Mouse (Mus musculus): ENCODE results near the gene Fam83d.

Gene Fam83d

DNA sequence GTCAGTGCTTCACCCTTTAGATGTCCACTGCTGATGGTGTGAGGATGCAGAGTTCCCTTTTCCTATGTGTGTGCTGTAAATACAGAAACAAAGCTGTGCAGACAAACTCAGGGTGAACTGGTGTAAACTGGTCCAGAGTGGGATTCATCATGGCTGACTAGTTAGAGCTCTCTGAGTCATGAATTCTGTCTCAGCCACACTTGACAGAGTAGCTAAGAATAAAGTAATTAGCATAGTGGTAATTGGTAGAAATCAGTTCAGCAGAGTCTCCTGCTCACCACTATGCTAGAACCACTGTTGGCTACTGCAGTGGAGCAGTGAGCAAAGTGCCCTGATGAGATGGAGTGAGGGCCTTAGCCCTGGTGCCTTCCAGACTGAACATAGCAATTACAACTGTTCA is 47.8 kb downstream of the Fam83d start:
- no peak for DNase-seq (ENCODE audit: low read depth, low spot score)

- DNase-seq (ENCODE audit: low read depth, low spot score): no peak
These were observed 48.3 kb downstream of the Fam83d start for GRCm38 (mm10) chr2:158816239-158816638.

- no peak for DNase-seq (ENCODE audit: low read depth, low spot score)
These were observed 49.8 kb downstream of the Fam83d start for GRCm38 (mm10) chr2:158817708-158818107.

DNA sequence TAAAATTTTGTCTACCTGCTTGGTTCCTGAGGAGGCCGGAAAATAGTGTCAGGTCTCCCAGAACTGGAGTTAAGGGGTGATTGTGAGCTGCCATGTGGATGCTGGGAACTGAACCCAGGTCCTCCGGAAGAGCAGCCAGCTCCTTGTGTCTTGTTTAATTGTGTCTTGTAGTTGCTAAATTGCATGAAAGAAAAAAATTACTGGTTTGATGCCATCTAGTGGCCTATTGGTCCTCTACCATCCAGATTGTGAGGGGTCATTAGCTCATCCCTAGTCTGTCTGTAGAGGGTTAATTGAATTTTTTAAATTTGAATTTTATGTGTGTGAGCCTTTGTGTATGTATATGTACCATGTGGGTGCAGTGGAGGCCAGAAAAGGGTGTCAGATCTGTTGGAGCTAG is 60.2 kb downstream of the Fam83d start:
- DNase-seq (ENCODE audit: low read depth, low spot score): peak; percentile 12

DNA sequence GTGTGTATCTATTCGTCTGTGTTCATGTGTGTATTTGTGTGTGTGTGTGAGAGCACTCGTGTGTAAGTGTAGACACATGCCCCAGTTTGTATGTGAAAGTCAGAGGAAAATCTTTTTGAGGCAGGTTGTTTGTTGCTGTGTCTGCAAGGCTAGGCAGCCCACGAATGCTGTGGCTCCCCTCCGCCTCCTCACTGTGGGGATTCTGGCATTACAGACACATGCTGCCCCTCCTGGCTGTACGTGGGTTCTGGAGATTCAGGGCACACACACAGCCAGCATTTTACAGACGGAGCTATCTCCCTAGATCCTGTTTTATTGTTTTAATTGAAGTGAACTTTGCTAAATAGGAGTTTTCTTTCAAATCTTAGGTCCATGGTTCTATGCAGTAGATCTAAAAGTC is 61.9 kb downstream of the Fam83d start:
- DNase-seq (ENCODE audit: low read depth, low spot score): no peak

DNA sequence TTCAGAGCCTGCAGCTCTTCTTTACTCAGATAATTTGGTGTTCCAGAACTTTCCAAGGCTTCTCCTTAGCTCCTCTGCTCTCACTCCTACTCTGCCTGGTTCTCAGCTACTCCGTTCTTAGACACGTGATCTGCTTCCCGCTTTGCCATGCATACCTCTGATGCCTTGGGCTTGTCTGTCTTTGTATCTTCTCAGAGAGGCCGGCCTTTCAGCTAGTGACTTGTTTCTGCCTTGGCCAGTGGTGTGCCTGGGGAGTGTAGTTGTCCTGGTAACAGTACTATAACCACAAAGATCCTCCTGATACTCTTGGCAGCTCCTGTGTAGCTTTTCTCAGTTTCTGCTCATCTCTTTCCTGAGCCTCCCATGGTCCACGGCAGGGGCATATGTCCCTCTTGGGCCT is 65.3 kb downstream of the Fam83d start:
- DNase-seq (ENCODE audit: low read depth, low spot score): no peak

DNA sequence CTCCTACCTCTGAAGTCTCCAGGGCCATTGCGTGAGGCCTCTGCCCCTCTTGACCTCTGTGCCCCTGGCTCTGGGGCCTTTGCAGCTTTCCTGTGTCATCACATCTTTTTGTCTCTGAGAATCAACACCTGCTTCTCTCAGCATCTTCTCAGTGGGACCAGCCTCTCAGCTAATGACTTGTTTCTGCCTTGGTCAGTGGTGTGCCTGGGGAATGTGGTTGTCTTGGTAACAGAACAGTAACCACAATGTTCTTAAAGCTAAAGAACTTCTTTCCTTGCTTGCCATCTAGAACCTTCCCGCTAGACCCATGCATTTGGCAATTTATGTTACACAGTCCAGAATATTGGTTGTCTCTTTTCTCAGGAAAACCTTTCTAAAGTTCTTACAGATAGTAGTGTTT is 65.8 kb downstream of the Fam83d start:
- DNase-seq (ENCODE audit: low read depth, low spot score): no peak

All from 3T3-L1 (cell line).